Mouse (Mus musculus): Measurements from ENCODE around the gene Sult1a1. TPM values are rescaled to one million over a fixed set of nuclear protein-coding genes. Genes with fewer than 3 reads are reported as not detected.
"Not testable (repeated sequence)": the region's sequence is repeated elsewhere in the genome, so short reads cannot be mapped to it uniquely, and the experiment has no call there.

The Sult1a1 gene
- polyA plus RNA-seq, 1 experiment from 2014 or later: 12.2 TPM

- peak overlapping the region; percentile 72 for H3K4me3 ChIP-seq (replicated peaks)
- no peaks in the 10 kb centered on the region for H3K27me3 ChIP-seq
- ATAC-seq (ENCODE audit: insufficient number of reproducible peaks, low FRiP score, low TSS enrichment, low read depth): no peak
- no peaks in the 10 kb centered on the region for H3K9me3 ChIP-seq (replicated peaks)
- peak overlapping the region; percentile 68; the same call in 1 of the 2 replicates for H3K27ac ChIP-seq (replicated peaks)
- peak overlapping the region; percentile 86 for H3K4me2 ChIP-seq (replicated peaks)
- peaks cover 29% of the 10 kb centered on the region for H3K4me1 ChIP-seq
- peaks cover 14% of the 10 kb centered on the region for H3K36me3 ChIP-seq
- 5% methylated on average over 17 of the region's 17 CpGs for WGBS
- H3K9ac ChIP-seq: peak overlapping the region; percentile 78
Measured at GRCm38 (mm10) chr7:126696303-126696702, 20.1 kb upstream of the Sult1a1 start.

DNA sequence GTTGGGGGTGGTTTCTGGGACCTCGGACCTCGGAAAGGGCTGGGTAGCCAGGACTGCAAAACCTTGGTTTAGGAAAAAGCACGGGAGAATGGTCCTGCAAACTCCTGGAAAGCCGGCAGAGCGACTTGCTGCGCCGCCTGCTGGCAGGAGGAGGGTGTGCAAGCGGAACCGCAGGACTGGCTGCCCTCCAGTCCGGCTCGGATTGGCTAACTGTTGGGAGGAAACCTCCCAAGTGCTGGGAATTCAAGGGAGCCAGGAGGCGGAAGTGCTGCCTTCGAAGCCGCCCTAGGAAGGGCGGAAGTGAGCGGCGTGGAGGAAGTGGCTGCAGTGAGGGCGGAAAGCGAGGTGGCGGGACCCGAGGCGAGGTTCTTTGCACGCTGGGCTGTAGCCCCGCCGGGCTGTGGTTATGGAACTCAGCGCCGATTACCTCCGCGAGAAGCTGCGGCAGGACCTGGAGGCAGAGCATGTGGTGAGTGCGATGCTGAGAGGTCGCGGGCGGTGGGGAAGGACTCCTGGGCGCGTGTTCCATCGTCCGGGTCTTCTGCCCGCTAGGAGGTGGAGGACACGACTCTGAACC lies 19.5 kb upstream of the Sult1a1 start, which contains the start of gene Slx1b:
Slx1b (minus strand) TSS at position 154 of the 577 bp plus-strand sequence.
- WGBS: under 1% methylated on average over 40 of the region's 40 CpGs
- peak within 1 kb of the TSS; percentile 97 for H3K27ac ChIP-seq (replicated peaks)
- H3K9me3 ChIP-seq (replicated peaks): no peaks in the 10 kb centered on the region

DNA sequence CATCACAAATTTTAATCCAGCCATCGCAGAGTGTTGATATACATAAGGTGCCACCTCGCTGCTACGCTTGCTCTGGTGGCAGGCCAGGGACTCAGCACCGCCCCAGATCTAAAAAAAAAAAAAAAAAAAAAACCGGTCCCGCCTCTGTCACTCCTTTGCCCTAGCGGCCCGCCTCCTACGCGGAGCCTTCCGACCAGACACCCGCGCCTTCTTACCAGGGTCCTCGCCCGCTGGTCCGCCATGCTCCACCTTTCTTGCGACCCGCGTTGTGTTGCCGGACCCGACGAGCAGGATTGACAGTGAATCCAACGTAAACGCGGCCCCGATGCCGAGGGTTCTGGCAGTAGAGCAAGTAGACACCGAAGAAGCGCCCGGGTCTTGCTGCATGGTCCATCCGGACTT lies 19.0 kb upstream of the Sult1a1 start, which contains the start of gene Bola2:
Bola2 (plus strand) TSS at position 192 of the 402 bp plus-strand sequence.
- Histone ChIP-seq H3K9ac (peak within 1 kb of the TSS; percentile 84), H3K4me3 (replicated peaks) (peak within 1 kb of the TSS; percentile 72), H3K36me3 (peaks cover 22% of the 10 kb centered on the region), H3K4me2 (replicated peaks) (peak within 1 kb of the TSS; percentile 86), H3K4me1 (peaks cover 23% of the 10 kb centered on the region), H3K27me3 (no peaks in the 10 kb centered on the region), H3K27ac (replicated peaks) (peak within 1 kb of the TSS; percentile 97), H3K9me3 (replicated peaks) (no peaks in the 10 kb centered on the region)
- under 1% methylated on average over 31 of the region's 31 CpGs for WGBS
- peak; percentile 58 for ATAC-seq (ENCODE audit: insufficient number of reproducible peaks, low FRiP score, low TSS enrichment, low read depth)

More for the DNA sequence above, 19.5 kb upstream of the Sult1a1 start, which contains the start of gene Slx1b:
- Histone ChIP-seq H3K27me3 (no peaks in the 10 kb centered on the region), H3K9ac (peak within 1 kb of the TSS; percentile 84), H3K4me3 (replicated peaks) (peak within 1 kb of the TSS; percentile 72), H3K4me2 (replicated peaks) (peak within 1 kb of the TSS; percentile 86), H3K4me1 (peaks cover 23% of the 10 kb centered on the region), H3K36me3 (peaks cover 20% of the 10 kb centered on the region)
- ATAC-seq (ENCODE audit: insufficient number of reproducible peaks, low FRiP score, low TSS enrichment, low read depth): peak; percentile 95

DNA sequence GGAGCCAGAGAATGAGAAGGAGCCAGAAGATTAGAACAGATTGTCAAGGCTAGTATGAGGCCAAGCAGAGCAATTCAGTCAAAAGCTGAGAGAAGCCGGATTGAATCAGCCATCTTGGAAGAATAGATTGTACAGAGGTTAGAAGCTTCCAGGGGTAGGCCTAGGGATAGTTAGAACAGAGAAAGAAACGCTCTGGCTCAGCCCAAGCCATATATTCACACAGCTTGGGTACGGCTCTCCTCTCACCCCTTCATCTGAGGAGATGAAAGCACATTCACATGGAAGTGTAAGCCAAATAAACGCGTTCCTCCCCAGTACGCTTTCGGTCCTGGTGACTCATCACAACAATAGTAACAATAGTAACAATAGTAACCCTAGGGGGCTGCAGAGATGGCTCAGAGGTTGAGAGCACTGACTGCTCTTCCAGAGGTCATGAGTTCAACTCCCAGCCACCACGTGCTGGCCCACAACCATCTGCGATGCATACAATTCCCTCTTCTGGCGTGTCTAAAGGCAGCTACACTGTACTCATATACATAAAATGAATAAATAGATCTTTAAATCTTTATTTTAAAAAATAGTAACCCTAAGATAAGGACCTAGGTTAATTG lies 18.3 kb upstream of the Sult1a1 start:
- Histone ChIP-seq H3K9ac (no peak overlapping the region), H3K4me3 (replicated peaks) (peak overlapping the region; percentile 72), H3K4me1 (peaks cover 23% of the 10 kb centered on the region), H3K9me3 (replicated peaks) (no peaks in the 10 kb centered on the region), H3K4me2 (replicated peaks) (peak overlapping the region; percentile 86), H3K27ac (replicated peaks) (no peak overlapping the region), H3K36me3 (peaks cover 22% of the 10 kb centered on the region), H3K27me3 (no peaks in the 10 kb centered on the region)
- no peak for ATAC-seq (ENCODE audit: insufficient number of reproducible peaks, low FRiP score, low TSS enrichment, low read depth)
- 40% methylated on average over 10 of the region's 10 CpGs for WGBS

DNA sequence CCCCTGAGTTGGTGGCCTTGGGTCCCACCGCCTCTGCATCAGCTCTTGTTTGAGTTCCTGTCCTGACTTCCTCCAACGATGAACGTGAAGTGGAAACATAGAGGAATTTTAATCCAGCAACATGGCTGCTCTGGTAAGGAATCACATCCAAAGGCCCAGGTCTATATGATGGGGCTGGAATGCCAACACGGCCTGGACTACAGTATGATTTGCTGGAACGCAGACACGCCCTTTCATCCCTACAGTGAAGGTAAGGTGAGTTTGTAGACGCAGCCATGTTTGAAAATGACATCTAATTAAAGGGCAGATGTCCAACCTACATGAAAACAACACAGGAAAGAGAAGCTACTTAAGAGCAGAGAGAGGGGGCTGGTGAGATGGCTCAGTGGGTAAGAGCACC lies 17.5 kb upstream of the Sult1a1 start:
- Histone ChIP-seq H3K36me3 (peaks cover 22% of the 10 kb centered on the region), H3K27ac (replicated peaks) (no peak overlapping the region), H3K9me3 (replicated peaks) (no peaks in the 10 kb centered on the region), H3K4me3 (replicated peaks) (no peak overlapping the region), H3K27me3 (no peaks in the 10 kb centered on the region), H3K4me2 (replicated peaks) (no peak overlapping the region), H3K4me1 (peaks cover 23% of the 10 kb centered on the region), H3K9ac (no peak overlapping the region)
- ATAC-seq (ENCODE audit: insufficient number of reproducible peaks, low FRiP score, low TSS enrichment, low read depth): no peak
- WGBS: 79% methylated on average over 7 of the region's 7 CpGs

- H3K9ac ChIP-seq: no peak overlapping the region
- H3K4me3 ChIP-seq (replicated peaks): no peak overlapping the region
- H3K4me2 ChIP-seq (replicated peaks): no peak overlapping the region
- H3K27ac ChIP-seq (replicated peaks): no peak overlapping the region
- H3K36me3 ChIP-seq: peaks cover 22% of the 10 kb centered on the region
- H3K27me3 ChIP-seq: no peaks in the 10 kb centered on the region
- no peak for ATAC-seq (ENCODE audit: insufficient number of reproducible peaks, low FRiP score, low TSS enrichment, low read depth)
- WGBS: 38% methylated on average over 3 of the region's 3 CpGs
- H3K9me3 ChIP-seq (replicated peaks): no peaks in the 10 kb centered on the region
- peaks cover 23% of the 10 kb centered on the region for H3K4me1 ChIP-seq
Measured at GRCm38 (mm10) chr7:126693256-126693655, 17.0 kb upstream of the Sult1a1 start.

DNA sequence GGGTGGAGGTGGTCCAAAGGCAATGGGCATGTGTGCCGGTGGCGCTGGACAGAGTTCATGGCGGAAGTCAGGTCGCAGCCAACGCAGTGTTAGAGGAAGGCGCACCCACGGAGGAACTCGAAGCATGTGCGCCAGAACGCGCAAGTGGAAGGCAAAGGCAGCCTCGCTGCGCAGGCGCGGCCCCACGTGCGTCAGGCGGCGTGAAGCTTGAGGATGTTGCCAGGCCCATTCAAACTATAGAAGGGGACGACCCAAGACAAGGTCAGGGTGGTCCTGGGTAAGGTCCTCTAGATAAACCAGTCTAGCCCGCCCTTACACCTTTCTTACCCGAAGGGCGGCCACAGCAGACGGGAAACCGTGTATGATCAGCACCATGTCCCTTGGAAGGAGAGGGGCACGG lies 16.2 kb upstream of the Sult1a1 start:
- H3K36me3 ChIP-seq: peaks cover 20% of the 10 kb centered on the region
- WGBS: 92% methylated on average over 26 of the region's 26 CpGs
- no peaks in the 10 kb centered on the region for H3K27me3 ChIP-seq
- peaks cover 23% of the 10 kb centered on the region for H3K4me1 ChIP-seq
- ATAC-seq (ENCODE audit: insufficient number of reproducible peaks, low FRiP score, low TSS enrichment, low read depth): no peak
- no peak overlapping the region for H3K4me3 ChIP-seq (replicated peaks)
- H3K9me3 ChIP-seq (replicated peaks): no peaks in the 10 kb centered on the region
- H3K9ac ChIP-seq: no peak overlapping the region
- H3K4me2 ChIP-seq (replicated peaks): no peak overlapping the region
- H3K27ac ChIP-seq (replicated peaks): no peak overlapping the region

GRCm38 (mm10) chr7:126691676-126692075 lies 15.4 kb upstream of the Sult1a1 start:
- H3K36me3 ChIP-seq: peaks cover 16% of the 10 kb centered on the region
- no peaks in the 10 kb centered on the region for H3K27me3 ChIP-seq
- H3K4me1 ChIP-seq: peaks cover 18% of the 10 kb centered on the region
- H3K27ac ChIP-seq (replicated peaks): no peak overlapping the region
- H3K9ac ChIP-seq: no peak overlapping the region
- no peak for ATAC-seq (ENCODE audit: insufficient number of reproducible peaks, low FRiP score, low TSS enrichment, low read depth)
- WGBS: 73% methylated on average over 5 of the region's 5 CpGs
- H3K4me3 ChIP-seq (replicated peaks): no peak overlapping the region
- H3K9me3 ChIP-seq (replicated peaks): no peaks in the 10 kb centered on the region
- no peak overlapping the region for H3K4me2 ChIP-seq (replicated peaks)

GRCm38 (mm10) chr7:126690737-126691136 lies 14.5 kb upstream of the Sult1a1 start:
- no peak overlapping the region for H3K4me3 ChIP-seq (replicated peaks)
- no peak for ATAC-seq (ENCODE audit: insufficient number of reproducible peaks, low FRiP score, low TSS enrichment, low read depth)
- H3K27ac ChIP-seq (replicated peaks): no peak overlapping the region
- 65% methylated on average over 3 of the region's 3 CpGs for WGBS
- H3K4me1 ChIP-seq: peaks cover 13% of the 10 kb centered on the region
- H3K9ac ChIP-seq: no peak overlapping the region
- no peak overlapping the region for H3K4me2 ChIP-seq (replicated peaks)
- H3K9me3 ChIP-seq (replicated peaks): no peaks in the 10 kb centered on the region
- H3K27me3 ChIP-seq: no peaks in the 10 kb centered on the region
- peaks cover 16% of the 10 kb centered on the region for H3K36me3 ChIP-seq

DNA sequence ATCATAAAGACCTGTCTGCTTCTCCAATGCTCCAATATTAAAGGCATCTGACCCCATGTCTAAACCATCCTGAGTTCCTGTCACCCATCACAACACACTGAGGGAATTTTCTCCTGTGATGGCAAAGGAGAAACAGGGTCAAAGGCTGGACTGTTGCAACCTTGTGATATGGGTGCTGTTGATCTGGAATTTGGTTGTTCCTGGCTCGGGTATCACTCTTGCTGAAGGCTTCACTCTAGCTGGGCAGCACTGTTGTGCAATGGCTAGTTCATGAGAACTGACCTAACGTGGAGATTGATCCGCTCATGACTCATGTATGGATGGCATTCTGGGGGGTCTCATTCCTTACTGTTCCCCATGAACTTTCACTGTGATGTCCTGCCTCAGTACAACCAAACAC lies 12.8 kb upstream of the Sult1a1 start:
- peaks cover 16% of the 10 kb centered on the region for H3K36me3 ChIP-seq
- H3K4me2 ChIP-seq (replicated peaks): no peak overlapping the region
- peaks cover 7% of the 10 kb centered on the region; the same call in 1 of the 2 replicates for H3K4me1 ChIP-seq
- no peaks in the 10 kb centered on the region for H3K9me3 ChIP-seq (replicated peaks)
- no peak overlapping the region for H3K4me3 ChIP-seq (replicated peaks)
- H3K27ac ChIP-seq (replicated peaks): no peak overlapping the region
- no peak for ATAC-seq (ENCODE audit: insufficient number of reproducible peaks, low FRiP score, low TSS enrichment, low read depth)
- no peaks in the 10 kb centered on the region for H3K27me3 ChIP-seq
- no peak overlapping the region for H3K9ac ChIP-seq
- WGBS: 80% methylated on average over 3 of the region's 3 CpGs

- not testable (repeated sequence) for H3K27ac ChIP-seq (replicated peaks); H3K4me3 ChIP-seq (replicated peaks); H3K9me3 ChIP-seq (replicated peaks); H3K4me2 ChIP-seq (replicated peaks); H3K27me3 ChIP-seq; ATAC-seq (ENCODE audit: insufficient number of reproducible peaks, low FRiP score, low TSS enrichment, low read depth); H3K4me1 ChIP-seq; H3K9ac ChIP-seq
- H3K36me3 ChIP-seq: peaks cover 16% of the 10 kb centered on the region
- 63% methylated on average over 4 of the region's 4 CpGs for WGBS
Measured at GRCm38 (mm10) chr7:126688156-126688555, 11.9 kb upstream of the Sult1a1 start.
